Mouse (Mus musculus): ENCODE measurements around the gene Adamts17. TPM values are rescaled to one million over a fixed set of nuclear protein-coding genes. Genes with fewer than 3 reads are reported as not detected.

The Adamts17 gene
- polyA plus RNA-seq, 1 experiment = not detected

DNA sequence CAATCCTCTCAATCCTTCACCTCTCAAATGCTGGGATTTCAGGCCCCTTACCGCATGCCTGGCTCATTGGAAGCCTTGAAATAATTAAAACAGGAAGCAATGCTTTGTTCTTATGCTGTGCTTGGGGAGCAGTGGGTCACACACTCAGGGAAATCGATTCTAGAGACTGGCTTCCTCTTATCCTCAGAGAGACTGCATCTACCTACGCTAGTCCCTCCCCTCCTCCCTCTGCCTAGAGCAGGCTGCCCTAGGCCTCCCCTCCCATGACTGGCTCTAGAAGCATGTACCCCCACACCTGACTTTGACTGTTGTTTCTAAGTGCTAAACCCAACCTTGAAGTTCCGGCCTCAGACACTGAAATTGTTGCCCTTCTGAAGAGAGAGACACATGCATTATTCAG lies 189.4 kb downstream of the Adamts17 start:
- Histone ChIP-seq H3K9me3 (peaks cover 6% of the 10 kb centered on the region), H3K4me3 (replicated peaks) (no peak overlapping the region), H3K4me1 (no peaks in the 10 kb centered on the region), H3K36me3 (replicated peaks; ENCODE audit: low read length) (no peaks in the 10 kb centered on the region), H3K27me3 (replicated peaks) (no peaks in the 10 kb centered on the region)
- no peak for TF ChIP-seq FLI1 (IDR thresholded peaks at IDR 0.05; ENCODE audit: low read length)
- TF ChIP-seq GATA1 (IDR thresholded peaks at IDR 0.05; ENCODE audit: borderline replicate concordance, low read length) = no peak

DNA sequence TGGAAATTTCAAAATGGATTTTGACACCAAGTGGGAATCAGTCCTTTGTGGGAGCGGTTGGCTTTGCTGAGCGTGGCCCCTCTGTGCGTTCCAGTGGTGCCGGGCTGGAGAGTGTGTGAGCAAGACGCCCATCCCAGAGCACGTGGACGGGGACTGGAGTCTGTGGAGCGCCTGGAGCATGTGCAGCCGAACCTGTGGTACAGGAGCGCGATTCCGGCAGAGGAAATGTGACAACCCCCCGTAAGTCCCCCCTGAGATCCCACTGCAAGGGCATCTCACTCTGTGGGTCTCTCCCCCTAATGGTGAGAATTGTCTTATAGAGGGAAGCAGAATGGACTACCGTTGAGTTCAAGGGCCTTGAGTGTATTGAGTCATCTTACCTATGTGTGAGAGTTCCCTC lies 189.9 kb downstream of the Adamts17 start:
- Histone ChIP-seq H3K36me3 (replicated peaks; ENCODE audit: low read length) (no peaks in the 10 kb centered on the region), H3K4me3 (replicated peaks) (no peak overlapping the region), H3K4me1 (no peaks in the 10 kb centered on the region), H3K27me3 (replicated peaks) (no peaks in the 10 kb centered on the region), H3K9me3 (peaks cover 6% of the 10 kb centered on the region)
- TF ChIP-seq GATA1 (IDR thresholded peaks at IDR 0.05; ENCODE audit: borderline replicate concordance, low read length) (no peak), FLI1 (IDR thresholded peaks at IDR 0.05; ENCODE audit: low read length) (no peak)

DNA sequence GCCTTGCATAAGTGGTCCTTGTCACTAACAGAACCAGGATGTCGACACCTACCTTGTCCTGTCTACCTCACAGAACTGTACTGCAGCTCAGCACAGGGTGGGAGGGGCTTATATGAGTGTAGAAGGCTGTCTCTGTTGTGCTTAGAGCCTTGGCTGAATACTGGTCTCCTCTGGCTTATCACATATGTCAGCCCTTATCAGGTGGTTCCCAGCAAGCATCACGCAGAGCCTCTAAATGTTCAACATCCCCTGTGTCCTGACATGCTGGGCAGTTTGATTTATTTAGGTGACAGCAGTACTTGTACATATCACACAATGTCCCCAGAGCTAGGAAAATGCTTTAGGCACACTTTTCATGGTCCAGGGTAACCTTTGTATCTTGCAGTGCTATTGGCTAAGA lies 191.7 kb downstream of the Adamts17 start:
- Histone ChIP-seq H3K27me3 (replicated peaks) (no peaks in the 10 kb centered on the region), H3K9me3 (peaks cover 6% of the 10 kb centered on the region), H3K4me3 (replicated peaks) (no peak overlapping the region), H3K36me3 (replicated peaks; ENCODE audit: low read length) (no peaks in the 10 kb centered on the region), H3K4me1 (no peaks in the 10 kb centered on the region)
- no peak for TF ChIP-seq FLI1 (IDR thresholded peaks at IDR 0.05; ENCODE audit: low read length)
- TF ChIP-seq GATA1 (IDR thresholded peaks at IDR 0.05; ENCODE audit: borderline replicate concordance, low read length) = no peak

DNA sequence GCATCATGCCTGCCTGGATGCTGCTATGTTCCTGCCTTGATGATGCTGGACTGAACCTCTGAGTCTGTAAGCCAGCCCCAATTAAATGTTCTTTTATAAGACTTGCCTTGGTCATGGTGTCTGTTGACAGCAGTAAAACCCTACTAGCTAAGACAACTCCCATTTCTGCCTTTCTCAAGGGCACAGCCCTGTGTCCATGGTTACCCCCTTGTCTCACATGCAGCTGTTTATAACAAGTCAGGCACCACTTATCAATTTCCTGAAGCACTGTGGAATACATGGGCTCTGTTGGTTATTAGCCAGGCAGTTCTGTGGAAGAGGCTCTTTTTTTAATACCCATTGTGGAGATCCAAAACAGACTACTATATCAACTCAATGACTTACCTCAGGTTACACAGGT lies 193.1 kb downstream of the Adamts17 start:
- H3K27me3 ChIP-seq (replicated peaks) = no peaks in the 10 kb centered on the region
- no peak overlapping the region for H3K4me3 ChIP-seq (replicated peaks)
- peaks cover 6% of the 10 kb centered on the region for H3K9me3 ChIP-seq
- no peaks in the 10 kb centered on the region for H3K4me1 ChIP-seq
- H3K36me3 ChIP-seq (replicated peaks; ENCODE audit: low read length) = no peaks in the 10 kb centered on the region
- TF ChIP-seq FLI1 (IDR thresholded peaks at IDR 0.05; ENCODE audit: low read length) (no peak), GATA1 (IDR thresholded peaks at IDR 0.05; ENCODE audit: borderline replicate concordance, low read length) (no peak)

DNA sequence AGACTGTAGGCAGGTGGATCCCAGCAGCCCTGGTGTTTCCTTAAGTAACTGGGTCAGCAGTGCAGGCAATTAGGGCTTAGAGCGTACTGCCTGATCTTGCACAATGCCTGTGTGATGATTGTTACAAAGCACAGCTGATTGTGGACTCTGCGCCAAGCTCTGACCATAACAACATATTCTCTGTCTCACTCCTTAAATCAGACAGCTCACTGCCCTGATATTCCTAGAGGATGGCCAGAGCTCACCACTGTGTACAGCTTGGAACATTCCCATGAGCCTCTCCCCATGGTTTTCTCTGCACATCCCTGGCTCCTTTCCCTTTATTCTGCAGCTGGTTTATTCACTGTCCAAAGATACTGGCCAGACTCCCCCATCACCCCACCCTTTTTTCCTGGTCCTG lies 194.8 kb downstream of the Adamts17 start:
- H3K9me3 ChIP-seq = peaks cover 3% of the 10 kb centered on the region
- no peaks in the 10 kb centered on the region for H3K4me1 ChIP-seq
- no peaks in the 10 kb centered on the region for H3K36me3 ChIP-seq (replicated peaks; ENCODE audit: low read length)
- no peaks in the 10 kb centered on the region for H3K27me3 ChIP-seq (replicated peaks)
- no peak for TF ChIP-seq FLI1 (IDR thresholded peaks at IDR 0.05; ENCODE audit: low read length)
- H3K4me3 ChIP-seq (replicated peaks) = no peak overlapping the region

DNA sequence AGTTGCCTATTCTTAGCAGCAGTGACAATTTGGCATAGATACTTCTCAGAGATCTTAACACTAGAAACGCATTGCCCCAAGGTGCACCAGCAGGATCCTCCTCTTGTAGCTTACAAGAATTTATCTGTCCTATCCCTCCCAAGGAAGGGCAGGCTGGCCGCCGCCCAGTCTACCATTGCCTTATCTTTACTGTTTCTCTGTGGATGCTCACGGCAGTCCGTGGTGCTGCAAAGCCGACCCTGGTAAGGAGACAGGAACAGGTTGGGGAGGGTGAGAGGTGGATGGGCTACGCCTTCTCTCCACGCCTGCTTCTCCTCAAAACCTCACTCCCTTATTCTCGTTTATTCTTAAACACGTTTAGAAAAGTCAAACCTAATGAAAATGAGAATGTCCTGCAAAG lies 195.7 kb downstream of the Adamts17 start:
- Histone ChIP-seq H3K27me3 (replicated peaks) (no peaks in the 10 kb centered on the region), H3K36me3 (replicated peaks; ENCODE audit: low read length) (no peaks in the 10 kb centered on the region), H3K4me1 (no peaks in the 10 kb centered on the region), H3K9me3 (no peaks in the 10 kb centered on the region), H3K4me3 (replicated peaks) (no peak overlapping the region)
- no peak for TF ChIP-seq GATA1 (IDR thresholded peaks at IDR 0.05; ENCODE audit: borderline replicate concordance, low read length)
- TF ChIP-seq FLI1 (IDR thresholded peaks at IDR 0.05; ENCODE audit: low read length) = no peak

DNA sequence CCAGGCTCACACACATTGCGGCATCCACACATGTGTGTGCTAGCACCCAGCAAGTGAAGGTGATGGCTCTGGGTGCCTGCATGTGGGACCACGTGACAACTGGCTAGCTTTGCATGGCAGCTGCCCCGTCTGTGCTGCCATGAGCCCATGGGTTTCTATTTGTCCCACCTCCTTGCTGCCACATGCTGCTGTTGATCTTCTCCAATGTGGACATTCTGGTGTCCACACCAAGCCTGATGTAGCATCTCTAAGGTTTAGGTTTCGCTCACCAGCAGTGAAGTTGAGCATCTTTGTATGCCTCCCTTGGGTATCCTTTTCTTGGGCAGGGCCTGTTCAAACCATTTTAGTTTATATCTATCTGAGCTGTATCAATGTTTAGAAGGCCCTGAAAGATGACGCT lies 196.1 kb downstream of the Adamts17 start:
- TF ChIP-seq FLI1 (IDR thresholded peaks at IDR 0.05; ENCODE audit: low read length) (no peak), GATA1 (IDR thresholded peaks at IDR 0.05; ENCODE audit: borderline replicate concordance, low read length) (no peak)
- Histone ChIP-seq H3K27me3 (replicated peaks) (no peaks in the 10 kb centered on the region), H3K36me3 (replicated peaks; ENCODE audit: low read length) (no peaks in the 10 kb centered on the region), H3K4me3 (replicated peaks) (no peak overlapping the region), H3K4me1 (no peaks in the 10 kb centered on the region), H3K9me3 (no peaks in the 10 kb centered on the region)

DNA sequence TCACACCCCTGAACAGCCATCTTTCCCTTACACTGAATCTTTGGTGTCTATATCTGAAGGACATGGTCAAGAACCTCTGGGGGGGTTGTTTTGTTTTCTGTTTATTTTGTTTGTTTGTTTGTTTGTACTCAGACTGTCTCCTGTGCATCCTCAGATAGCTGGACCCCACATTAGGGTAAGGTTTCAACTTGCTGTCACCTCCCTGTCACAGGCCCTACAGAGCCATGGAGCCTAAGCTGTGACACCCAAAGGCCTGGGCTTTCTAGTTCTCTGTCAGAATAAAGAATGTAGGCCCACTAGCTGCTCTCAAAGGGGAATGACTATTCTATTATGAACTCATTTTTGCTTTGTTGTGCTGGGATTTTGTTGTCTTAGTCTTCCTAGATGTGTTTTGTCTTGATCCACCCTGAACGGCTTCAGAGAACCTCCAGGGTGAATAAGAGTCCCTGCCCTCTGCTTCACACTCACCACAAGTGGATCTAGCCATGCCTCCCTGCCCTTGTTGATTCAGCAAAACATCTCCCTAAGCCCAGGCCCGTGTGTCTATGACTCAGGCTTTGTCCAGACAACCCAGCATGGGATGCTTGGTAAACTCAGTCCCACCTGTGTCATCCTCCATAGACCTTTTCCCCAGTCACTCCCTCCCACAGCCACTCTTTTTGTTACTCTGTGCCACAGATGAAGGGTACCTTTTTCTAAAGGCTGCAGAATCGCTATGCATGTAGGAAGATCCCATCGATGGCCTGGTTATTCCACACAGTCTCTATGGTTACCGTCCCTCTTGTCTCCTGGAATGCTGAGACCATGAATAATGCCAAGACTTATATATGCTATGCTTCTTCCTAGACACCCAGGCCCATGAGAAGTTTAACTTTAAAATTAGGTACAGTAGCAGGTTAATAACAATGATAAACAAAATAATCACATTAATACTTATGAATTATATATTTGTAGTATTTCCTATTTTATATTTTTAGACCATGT lies 197.3 kb downstream of the Adamts17 start:
- no peaks in the 10 kb centered on the region for H3K27me3 ChIP-seq (replicated peaks)
- TF ChIP-seq GATA1 (IDR thresholded peaks at IDR 0.05; ENCODE audit: borderline replicate concordance, low read length) (no peak), FLI1 (IDR thresholded peaks at IDR 0.05; ENCODE audit: low read length) (no peak)

DNA sequence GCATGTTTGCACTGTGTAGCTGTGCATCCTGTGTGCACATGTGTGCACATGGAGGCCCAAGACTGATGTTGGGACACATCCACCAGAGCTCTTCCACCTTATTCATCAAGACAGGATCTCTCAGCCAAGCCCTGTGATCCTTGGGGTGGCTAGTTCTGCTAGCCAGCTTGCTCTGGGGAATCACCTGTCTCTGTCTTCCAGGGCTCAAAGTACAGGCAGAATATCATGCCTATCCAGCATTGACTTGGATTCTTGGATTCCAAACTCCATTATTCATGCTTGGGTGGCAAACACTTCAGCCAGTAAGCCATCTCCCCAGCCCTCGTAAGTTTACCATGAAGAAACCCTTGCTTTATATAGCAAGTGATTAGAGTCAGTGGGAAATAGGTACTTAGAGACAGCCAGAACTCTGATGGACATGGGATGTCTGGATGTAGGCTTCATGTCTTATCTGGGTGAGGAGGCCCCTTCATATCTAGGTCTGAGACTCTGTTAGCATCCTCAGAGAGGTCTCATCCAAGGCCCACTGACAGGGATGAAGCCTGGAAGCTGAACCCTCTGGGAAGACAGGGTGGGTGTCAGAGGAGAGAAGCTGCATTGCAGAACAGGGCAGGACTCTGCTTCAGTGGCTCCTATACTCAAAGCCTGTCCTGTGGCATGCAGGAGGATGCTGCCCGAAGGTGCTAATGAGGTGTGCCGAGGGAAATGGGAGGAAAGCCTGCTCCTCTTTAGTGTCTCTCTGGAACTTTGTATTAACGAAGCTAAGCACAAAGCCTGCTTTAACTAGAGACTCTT lies 198.4 kb downstream of the Adamts17 start:
- Histone ChIP-seq H3K4me3 (replicated peaks) (no peak overlapping the region), H3K27me3 (replicated peaks) (no peaks in the 10 kb centered on the region), H3K36me3 (replicated peaks; ENCODE audit: low read length) (no peaks in the 10 kb centered on the region), H3K4me1 (no peaks in the 10 kb centered on the region), H3K9me3 (no peaks in the 10 kb centered on the region)
- no peak for TF ChIP-seq FLI1 (IDR thresholded peaks at IDR 0.05; ENCODE audit: low read length)
- TF ChIP-seq GATA1 (IDR thresholded peaks at IDR 0.05; ENCODE audit: borderline replicate concordance, low read length) = no peak

More for the DNA sequence above, 197.3 kb downstream of the Adamts17 start:
- no peak overlapping the region for H3K4me3 ChIP-seq (replicated peaks)
- H3K4me1 ChIP-seq = no peaks in the 10 kb centered on the region
- no peaks in the 10 kb centered on the region for H3K9me3 ChIP-seq
- no peaks in the 10 kb centered on the region for H3K36me3 ChIP-seq (replicated peaks; ENCODE audit: low read length)

DNA sequence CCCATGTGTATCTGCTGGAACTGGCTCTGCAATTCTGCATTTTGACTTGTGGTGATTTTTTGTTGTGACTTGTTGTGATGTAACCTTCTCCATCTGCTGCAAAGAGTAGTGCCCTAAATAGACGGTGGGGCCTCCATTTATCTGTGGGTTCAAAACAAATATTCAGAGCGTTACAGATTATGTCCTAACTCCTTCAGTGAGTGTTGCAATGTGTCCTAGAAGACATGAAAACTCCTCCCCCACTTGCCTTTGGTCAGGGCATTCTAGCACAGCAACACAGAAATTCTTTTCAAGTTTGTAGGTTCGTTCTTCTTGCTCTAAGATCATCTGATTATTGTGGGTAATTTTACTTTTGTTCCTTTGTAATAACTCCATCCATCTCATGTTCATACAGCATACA lies 199.6 kb downstream of the Adamts17 start:
- Histone ChIP-seq H3K27me3 (replicated peaks) (no peaks in the 10 kb centered on the region), H3K9me3 (no peaks in the 10 kb centered on the region), H3K4me1 (no peaks in the 10 kb centered on the region), H3K4me3 (replicated peaks) (no peak overlapping the region), H3K36me3 (replicated peaks; ENCODE audit: low read length) (no peaks in the 10 kb centered on the region)
- TF ChIP-seq GATA1 (IDR thresholded peaks at IDR 0.05; ENCODE audit: borderline replicate concordance, low read length) = no peak

Measured in megakaryocyte, embryonic 14.5 days (primary cell).